Mouse (Mus musculus) embryonic facial prominence, embryonic 13.5 days (tissue): Measurements from ENCODE around the gene Slc30a2. TPM values are rescaled to one million over a fixed set of nuclear protein-coding genes. Genes with fewer than 3 reads are reported as not detected.
"Not testable (repeated sequence)": the region's sequence is repeated elsewhere in the genome, so short reads cannot be mapped to it uniquely, and the experiment has no call there.

ENCODE experiments used
- ATAC-seq: fragments of 200-750 bp; cut with Nextera tagmentation; 2 replicates; pipeline ENCODE4 v1.8.0; 2017; ENCODE audit warnings: low read depth; ENCODE audit not compliant: insufficient number of reproducible peaks, insufficient read depth, low FRiP score, low TSS enrichment
- H3K27ac ChIP-seq: fragments of 300-500 bp; sonication (generic); 2 replicates; pipeline ENCODE4 v1.5.1; 2015; ENCODE audit warnings: moderate library complexity, mild to moderate bottlenecking, inconsistent platforms
- H3K27me3 ChIP-seq: fragments of 300-500 bp; sonication (generic); 2 replicates; pipeline ENCODE4 v1.6.1; 2015; ENCODE audit warnings: mild to moderate bottlenecking, inconsistent platforms
- H3K36me3 ChIP-seq: fragments of 300-500 bp; sonication (generic); 2 replicates; pipeline ENCODE4 v1.6.1; 2015; ENCODE audit warnings: mild to moderate bottlenecking, inconsistent platforms
- H3K4me1 ChIP-seq: fragments of 300-500 bp; sonication (generic); 2 replicates; pipeline ENCODE4 v1.6.1; 2015; ENCODE audit warnings: inconsistent platforms
- H3K4me2 ChIP-seq: fragments of 300-500 bp; sonication (generic); 2 replicates; pipeline ENCODE4 v1.6.1; 2015; ENCODE audit warnings: moderate library complexity, mild to moderate bottlenecking, inconsistent platforms
- H3K4me3 ChIP-seq: fragments of 300-500 bp; sonication (generic); 2 replicates; pipeline ENCODE4 v1.5.1; 2015; ENCODE audit warnings: mild to moderate bottlenecking, inconsistent platforms
- H3K9ac ChIP-seq: fragments of 300-500 bp; sonication (generic); 2 replicates; pipeline ENCODE4 v1.6.1; 2015; ENCODE audit warnings: mild to moderate bottlenecking, inconsistent platforms
- H3K9me3 ChIP-seq: fragments of 300-500 bp; sonication (generic); 2 replicates; pipeline ENCODE4 v1.6.1; 2016; ENCODE audit warnings: inconsistent platforms
- WGBS: fragments of 180-500 bp; shearing (Covaris S2); methylation state at CpG from one replicate; pipeline ENCODE4 v1.1.7; 2015; ENCODE audit warnings: mixed read lengths; 5-methylcytosine and 5-hydroxymethylcytosine counted together
- polyA plus RNA-seq: library from polyadenylated mRNA; unstranded; fragments of >200 nt; fragmentation: Nextera tagmentation; extraction: Ambion mirVana; gene quantifications from 2 replicates; pipeline ENCODE4 v1.2.1, GENCODE M21; 2015

Gene Slc30a2
- polyA plus RNA-seq, result 0.34 and 0.38 TPM in 2 replicates

- Histone ChIP-seq H3K4me1 (peaks cover 13% of the 10 kb centered on the region), H3K27ac (no peak within 1 kb of the TSS), H3K27me3 (peaks cover 67% of the 10 kb centered on the region), H3K9me3 (0 out of 2 replicates have a peak, but pooled peaks cover 4% of the 10 kb centered on the region), H3K36me3 (no peaks in the 10 kb centered on the region), H3K4me3 (peak within 1 kb of the TSS; percentile 35), H3K4me2 (peak within 1 kb of the TSS; percentile 61), H3K9ac (peak within 1 kb of the TSS; percentile 49; the same call in 1 of the 2 replicates)
- ATAC-seq, result 0 out of 2 replicates have a peak, but pooled peaks have one; percentile 20
- 2% methylated on average over 61 of the region's 61 CpGs for WGBS
Measured at GRCm38 (mm10) chr4:134343071-134344031, at the start of gene Slc30a2. Gene Slc30a2, plus strand, starts transcription at chr4:134343181.

DNA sequence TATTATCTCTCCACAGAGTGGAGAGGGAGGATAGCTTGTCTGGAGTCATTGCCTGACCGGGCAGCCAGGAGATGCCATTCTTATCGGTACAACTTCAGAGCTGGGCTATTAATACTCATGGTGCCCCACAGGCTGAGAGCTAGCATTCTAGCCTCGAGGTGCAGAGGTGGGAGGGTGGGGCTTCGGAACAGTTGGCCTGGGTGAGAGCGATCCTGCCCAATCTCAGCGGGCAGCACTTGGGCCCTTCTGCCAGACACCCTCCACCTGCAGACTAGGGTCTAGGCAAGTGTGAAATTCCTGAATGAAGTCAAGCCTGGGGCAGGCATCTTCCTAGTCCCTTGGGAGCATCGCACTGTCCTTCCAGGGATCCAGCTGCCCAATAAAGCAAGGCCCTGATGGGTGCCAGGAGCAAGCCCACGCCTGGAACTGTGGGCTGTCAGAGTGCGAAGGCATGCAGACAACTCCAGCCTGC is 49.3 kb upstream of the Slc30a2 start:
- Histone ChIP-seq H3K4me2 (no peak overlapping the region), H3K9me3 (peaks cover 4% of the 10 kb centered on the region; the same call in 1 of the 2 replicates), H3K4me1 (peaks cover 2% of the 10 kb centered on the region; the same call in 1 of the 2 replicates), H3K27ac (no peak overlapping the region), H3K36me3 (no peaks in the 10 kb centered on the region), H3K9ac (no peak overlapping the region), H3K27me3 (0 out of 2 replicates have a peak, but pooled peaks cover 15% of the 10 kb centered on the region), H3K4me3 (no peak overlapping the region)
- ATAC-seq, result no peak
- 69% methylated on average over 9 of the region's 9 CpGs for WGBS

GRCm38 (mm10) chr4:134296096-134296495 is 46.9 kb upstream of the Slc30a2 start:
- not testable (repeated sequence) for H3K4me2 ChIP-seq, H3K4me3 ChIP-seq, H3K9ac ChIP-seq, H3K4me1 ChIP-seq, ATAC-seq, H3K36me3 ChIP-seq, H3K27ac ChIP-seq, H3K9me3 ChIP-seq
- 84% methylated on average over 4 of the region's 4 CpGs for WGBS
- H3K27me3 ChIP-seq, result 0 out of 2 replicates have a peak, but pooled peaks cover 15% of the 10 kb centered on the region

DNA sequence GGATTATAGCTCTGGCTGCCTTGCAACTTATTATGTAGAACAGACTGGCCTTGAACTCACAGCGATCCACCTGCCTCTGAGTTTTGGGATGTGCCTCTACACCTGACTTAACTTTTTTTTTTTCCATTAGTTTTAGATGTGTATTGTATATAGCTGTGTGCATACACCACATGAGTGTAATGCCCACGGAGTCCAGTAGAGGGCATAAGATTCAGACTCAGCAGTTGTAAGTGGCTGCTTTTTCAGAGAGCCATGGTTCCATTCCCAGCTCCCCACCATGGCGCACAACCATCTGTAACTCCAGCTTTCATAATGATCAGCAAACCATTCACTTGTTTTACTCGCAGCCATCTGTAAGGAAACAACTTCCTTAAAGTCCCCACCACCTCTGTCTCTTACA is 46.5 kb upstream of the Slc30a2 start:
- no peak for ATAC-seq
- Histone ChIP-seq H3K27ac (no peak overlapping the region), H3K36me3 (no peaks in the 10 kb centered on the region), H3K4me1 (no peaks in the 10 kb centered on the region), H3K4me2 (no peak overlapping the region), H3K4me3 (no peak overlapping the region), H3K9me3 (peaks cover 4% of the 10 kb centered on the region; the same call in 1 of the 2 replicates), H3K27me3 (0 out of 2 replicates have a peak, but pooled peaks cover 15% of the 10 kb centered on the region), H3K9ac (no peak overlapping the region)
- 89% methylated on average over 4 of the region's 4 CpGs for WGBS

DNA sequence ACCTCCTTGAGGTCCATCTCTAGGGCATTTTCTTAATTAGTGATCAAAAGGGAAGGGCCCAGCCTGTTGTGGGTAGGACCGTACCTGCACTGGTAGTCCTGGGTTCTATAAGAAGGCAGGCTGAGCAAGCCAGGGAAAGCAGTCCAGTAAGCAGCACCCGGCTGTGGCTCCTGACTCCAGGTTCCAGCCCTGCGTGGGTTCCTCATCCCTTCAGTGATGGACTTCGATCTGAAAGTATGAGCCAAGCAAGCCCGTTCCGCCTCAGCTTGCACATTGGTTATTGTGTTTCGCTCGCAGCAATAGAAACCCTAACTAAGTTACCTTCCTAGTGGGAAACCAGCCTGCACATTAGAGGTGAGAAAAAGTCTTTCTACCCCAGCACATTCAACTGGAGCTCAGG is 45.6 kb upstream of the Slc30a2 start:
- Histone ChIP-seq H3K27ac (no peak overlapping the region), H3K9me3 (peaks cover 4% of the 10 kb centered on the region; the same call in 1 of the 2 replicates), H3K36me3 (no peaks in the 10 kb centered on the region), H3K4me2 (no peak overlapping the region), H3K9ac (no peak overlapping the region), H3K4me3 (no peak overlapping the region), H3K27me3 (0 out of 2 replicates have a peak, but pooled peaks cover 15% of the 10 kb centered on the region), H3K4me1 (no peaks in the 10 kb centered on the region)
- ATAC-seq, result no peak
- 86% methylated on average over 8 of the region's 8 CpGs for WGBS

- Histone ChIP-seq H3K4me1 (no peaks in the 10 kb centered on the region), H3K4me2 (no peak overlapping the region), H3K9ac (no peak overlapping the region), H3K27ac (no peak overlapping the region), H3K4me3 (no peak overlapping the region), H3K27me3 (0 out of 2 replicates have a peak, but pooled peaks cover 4% of the 10 kb centered on the region), H3K9me3 (peaks cover 4% of the 10 kb centered on the region; the same call in 1 of the 2 replicates), H3K36me3 (no peaks in the 10 kb centered on the region)
- 77% methylated on average over 19 of the region's 19 CpGs for WGBS
- no peak for ATAC-seq
Measured at GRCm38 (mm10) chr4:134298626-134299497, 44.1 kb upstream of the Slc30a2 start.

DNA sequence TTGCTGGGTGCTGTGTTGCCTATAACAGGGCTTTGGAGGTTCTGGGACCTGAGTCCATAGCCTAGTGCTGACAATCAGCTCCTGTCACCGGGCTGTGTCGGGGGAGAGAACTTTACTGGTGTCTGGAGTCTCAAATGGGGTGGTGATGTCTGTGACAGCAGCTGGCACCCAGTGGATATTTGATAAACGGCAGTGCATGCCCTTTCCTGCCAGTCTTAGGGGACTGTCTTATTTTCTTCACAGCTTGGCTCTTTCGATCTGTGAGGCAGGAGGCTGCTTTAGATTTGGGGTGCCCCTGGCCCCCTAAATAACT is 43.5 kb upstream of the Slc30a2 start:
- 56% methylated on average over 4 of the region's 4 CpGs for WGBS
- no peak overlapping the region for H3K27ac ChIP-seq
- no peak overlapping the region for H3K9ac ChIP-seq
- H3K4me1 ChIP-seq, result no peaks in the 10 kb centered on the region
- peaks cover 4% of the 10 kb centered on the region; the same call in 1 of the 2 replicates for H3K9me3 ChIP-seq
- H3K36me3 ChIP-seq, result no peaks in the 10 kb centered on the region
- H3K27me3 ChIP-seq, result no peaks in the 10 kb centered on the region
- no peak for ATAC-seq
- H3K4me3 ChIP-seq, result no peak overlapping the region
- no peak overlapping the region for H3K4me2 ChIP-seq

GRCm38 (mm10) chr4:134300316-134300715 is 42.7 kb upstream of the Slc30a2 start:
- Histone ChIP-seq H3K9me3 (peaks cover 4% of the 10 kb centered on the region; the same call in 1 of the 2 replicates), H3K36me3 (no peaks in the 10 kb centered on the region), H3K4me1 (no peaks in the 10 kb centered on the region), H3K9ac (no peak overlapping the region), H3K4me3 (no peak overlapping the region), H3K27ac (no peak overlapping the region), H3K27me3 (no peaks in the 10 kb centered on the region), H3K4me2 (no peak overlapping the region)
- ATAC-seq, result no peak
- 81% methylated on average over 9 of the region's 9 CpGs for WGBS

DNA sequence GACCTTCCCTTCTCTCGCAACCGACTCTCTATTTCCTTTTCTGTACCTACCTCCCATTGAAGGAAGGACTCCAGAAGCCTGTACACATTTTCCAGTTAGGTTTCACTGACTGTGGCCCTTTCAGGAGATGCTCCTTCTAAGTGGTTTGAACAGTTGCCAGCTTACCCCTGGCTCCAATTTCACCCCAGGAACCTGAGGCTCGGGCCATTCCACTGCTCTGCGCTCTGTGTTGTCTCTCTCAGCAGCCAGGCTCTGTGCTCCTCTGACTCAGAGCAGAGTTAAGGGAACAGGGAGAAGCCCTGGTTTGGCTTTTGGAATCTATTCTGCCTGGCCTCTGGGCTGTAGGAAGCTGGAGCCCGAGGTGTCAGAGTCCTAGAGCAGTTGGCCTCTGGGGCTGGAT is 40.9 kb upstream of the Slc30a2 start:
- no peak overlapping the region for H3K27ac ChIP-seq
- peaks cover 4% of the 10 kb centered on the region for H3K4me1 ChIP-seq
- H3K4me2 ChIP-seq, result no peak overlapping the region
- H3K9me3 ChIP-seq, result no peaks in the 10 kb centered on the region
- H3K36me3 ChIP-seq, result no peaks in the 10 kb centered on the region
- no peak for ATAC-seq
- no peak overlapping the region for H3K9ac ChIP-seq
- H3K4me3 ChIP-seq, result no peak overlapping the region
- H3K27me3 ChIP-seq, result no peaks in the 10 kb centered on the region
- WGBS, result 71% methylated on average over 5 of the region's 5 CpGs

GRCm38 (mm10) chr4:134306963-134307362 is 36.0 kb upstream of the Slc30a2 start:
- no peak overlapping the region for H3K27ac ChIP-seq
- H3K4me1 ChIP-seq, result peaks cover 12% of the 10 kb centered on the region
- H3K9me3 ChIP-seq, result no peaks in the 10 kb centered on the region
- ATAC-seq, result no peak
- H3K4me3 ChIP-seq, result no peak overlapping the region
- no peaks in the 10 kb centered on the region for H3K27me3 ChIP-seq
- no peak overlapping the region for H3K9ac ChIP-seq
- H3K4me2 ChIP-seq, result peak overlapping the region; percentile 37
- no peaks in the 10 kb centered on the region for H3K36me3 ChIP-seq
- 75% methylated on average over 2 of the region's 2 CpGs for WGBS

DNA sequence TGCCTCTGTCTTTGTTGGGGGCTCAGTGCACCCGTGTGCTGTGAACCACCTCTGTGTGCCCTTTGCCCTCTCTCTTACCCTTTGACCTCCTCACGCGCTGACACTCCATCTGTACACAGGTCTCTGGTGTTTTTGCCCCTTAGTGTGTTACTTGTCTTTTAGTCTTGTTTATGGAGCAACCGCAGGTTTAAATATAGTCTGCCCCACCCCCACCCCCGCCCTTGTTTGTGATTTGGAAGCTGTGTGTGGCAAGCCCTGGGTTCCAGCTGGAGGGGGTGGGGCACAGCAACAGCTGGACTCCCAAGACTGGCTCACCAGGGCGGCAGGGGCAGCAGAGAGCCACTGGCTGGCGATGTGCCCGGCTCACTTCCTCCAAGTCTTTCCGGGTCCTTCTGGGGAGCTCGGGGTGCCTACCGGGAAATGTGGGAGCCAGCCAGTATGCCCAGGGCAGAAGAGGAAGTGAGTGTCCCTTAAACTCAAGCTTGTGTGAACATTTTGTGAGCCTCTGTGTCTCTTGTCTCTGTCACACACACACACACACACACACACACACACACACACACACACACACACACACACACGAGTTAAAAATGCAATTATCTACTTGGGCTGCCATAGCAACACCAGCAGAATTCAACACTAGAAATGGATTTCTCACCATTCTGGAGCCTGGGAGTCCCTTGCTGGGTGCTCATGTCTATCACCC is 35.5 kb upstream of the Slc30a2 start:
- H3K9ac ChIP-seq, result no peak overlapping the region
- no peak for ATAC-seq

More for the DNA sequence above, 35.5 kb upstream of the Slc30a2 start:
- Histone ChIP-seq H3K9me3 (no peaks in the 10 kb centered on the region), H3K4me3 (no peak overlapping the region), H3K36me3 (no peaks in the 10 kb centered on the region), H3K4me1 (peaks cover 12% of the 10 kb centered on the region), H3K4me2 (peak overlapping the region; percentile 37), H3K27me3 (no peaks in the 10 kb centered on the region), H3K27ac (no peak overlapping the region)
- WGBS, result 11% methylated on average over 12 of the region's 12 CpGs
